Mouse (Mus musculus) C2C12 (cell line): ENCODE measurements around the gene Lnx1. TPM values are rescaled to one million over a fixed set of nuclear protein-coding genes. Genes with fewer than 3 reads are reported as not detected.

Source experiments
- H3K27me3 ChIP-seq: one replicate; pipeline ENCODE4 v1.6.1; 2011; ENCODE audit not compliant: control insufficient read depth, insufficient read depth, insufficient read length
- H3K36me3 ChIP-seq: one replicate; pipeline ENCODE4 v1.6.1; 2011; ENCODE audit not compliant: control insufficient read depth, insufficient read depth
- H3K4me3 ChIP-seq: one replicate; pipeline ENCODE4 v1.5.1; 2011; ENCODE audit warnings: mild to moderate bottlenecking, control low read depth; ENCODE audit not compliant: poor library complexity, insufficient read depth, severe bottlenecking
- H3K79me2 ChIP-seq: one replicate; pipeline ENCODE4 v1.6.1; 2011; ENCODE audit not compliant: control insufficient read depth, insufficient read depth
- H3K79me3 ChIP-seq: one replicate; pipeline ENCODE4 v1.6.1; 2011; ENCODE audit warnings: low read depth, control low read depth
- H3ac ChIP-seq: one replicate; pipeline ENCODE3; 2011; ENCODE audit warnings: low read depth; ENCODE audit not compliant: control insufficient read depth, insufficient read length
- CEBPB ChIP-seq: IDR thresholded peaks from one replicate; pipeline ENCODE4 v1.6.1; 2011; ENCODE audit warnings: low read depth, mild to moderate bottlenecking, control low read depth, moderate library complexity
- CTCF ChIP-seq: IDR thresholded peaks from one replicate; pipeline ENCODE4 v1.5.1; 2011; ENCODE audit not compliant: control insufficient read depth, insufficient read depth, insufficient read length
- FOSL1 ChIP-seq: IDR thresholded peaks from one replicate; pipeline ENCODE4 v1.8.0; 2011; ENCODE audit warnings: mild to moderate bottlenecking, low read length; ENCODE audit not compliant: poor library complexity, insufficient read depth, severe bottlenecking
- MAX ChIP-seq: IDR thresholded peaks from one replicate; pipeline ENCODE4 v1.6.1; 2011; ENCODE audit warnings: mild to moderate bottlenecking, control low read depth
- MYOD1 ChIP-seq: IDR thresholded peaks from one replicate; pipeline ENCODE4 v1.6.1; 2011; ENCODE audit warnings: low read depth; ENCODE audit not compliant: control insufficient read depth, insufficient read length
- MYOG ChIP-seq: IDR thresholded peaks from one replicate; pipeline ENCODE4 v1.6.1; 2011; ENCODE audit not compliant: control insufficient read depth, insufficient read length; ENCODE audit errors: extremely low read depth
- USF1 ChIP-seq: IDR thresholded peaks from one replicate; pipeline ENCODE4 v1.6.1; 2011; ENCODE audit warnings: low read depth, mild to moderate bottlenecking, control low read depth, moderate library complexity
- polyA plus RNA-seq: library from polyadenylated mRNA; unstranded; fragments of >200 nt; fragmentation: generic; extraction: Trizol; gene quantifications from one replicate; pipeline ENCODE4 v1.2.1, GENCODE M21; 2012; ENCODE audit warnings: missing spikeins

Lnx1 gene
- polyA plus RNA-seq, 1 experiment = 0.02 TPM

- Histone ChIP-seq H3ac (no peak overlapping the region), H3K79me3 (no peaks in the 10 kb centered on the region), H3K4me3 (no peak overlapping the region), H3K79me2 (no peaks in the 10 kb centered on the region), H3K36me3 (no peaks in the 10 kb centered on the region), H3K27me3 (no peaks in the 10 kb centered on the region)
- TF ChIP-seq MYOD1 (no peak), MAX (no peak)
Observed at GRCm38 (mm10) chr5:74672556-74672955, 30.2 kb downstream of the Lnx1 start.

GRCm38 (mm10) chr5:74670877-74671276, 31.8 kb downstream of the Lnx1 start:
- no peak overlapping the region for H3K4me3 ChIP-seq
- H3K27me3 ChIP-seq = no peaks in the 10 kb centered on the region
- no peaks in the 10 kb centered on the region for H3K36me3 ChIP-seq
- TF ChIP-seq MYOD1 (no peak), CTCF (no peak), MYOG (no peak), FOSL1 (no peak), MAX (no peak), USF1 (no peak), CEBPB (no peak)
- H3K79me3 ChIP-seq = no peaks in the 10 kb centered on the region
- H3K79me2 ChIP-seq = no peaks in the 10 kb centered on the region
- no peak overlapping the region for H3ac ChIP-seq

- no peaks in the 10 kb centered on the region for H3K27me3 ChIP-seq
- TF ChIP-seq FOSL1 = no peak
- no peak for TF ChIP-seq MAX
- TF ChIP-seq CEBPB = no peak
- no peak for TF ChIP-seq CTCF
- TF ChIP-seq MYOD1 = no peak
- TF ChIP-seq USF1 = no peak
- TF ChIP-seq MYOG = no peak
- no peaks in the 10 kb centered on the region for H3K36me3 ChIP-seq
- H3ac ChIP-seq = no peak overlapping the region
- no peaks in the 10 kb centered on the region for H3K79me2 ChIP-seq
- H3K4me3 ChIP-seq = no peak overlapping the region
- no peaks in the 10 kb centered on the region for H3K79me3 ChIP-seq
Observed at GRCm38 (mm10) chr5:74669925-74670324, 32.8 kb downstream of the Lnx1 start.

- Histone ChIP-seq H3K79me2 (no peaks in the 10 kb centered on the region), H3K27me3 (no peaks in the 10 kb centered on the region), H3K79me3 (no peaks in the 10 kb centered on the region), H3K36me3 (no peaks in the 10 kb centered on the region), H3ac (no peak overlapping the region), H3K4me3 (no peak overlapping the region)
- TF ChIP-seq MYOG = no peak
- TF ChIP-seq CEBPB = no peak
Observed at GRCm38 (mm10) chr5:74668956-74669355, 33.8 kb downstream of the Lnx1 start.

GRCm38 (mm10) chr5:74662618-74663017, 40.1 kb downstream of the Lnx1 start:
- TF ChIP-seq FOSL1 = no peak
- no peak for TF ChIP-seq CTCF
- TF ChIP-seq MYOG = no peak
- TF ChIP-seq CEBPB = no peak
- TF ChIP-seq USF1 = no peak
- no peak for TF ChIP-seq MAX
- no peak for TF ChIP-seq MYOD1
- H3K27me3 ChIP-seq = no peaks in the 10 kb centered on the region
- no peak overlapping the region for H3ac ChIP-seq
- no peaks in the 10 kb centered on the region for H3K79me2 ChIP-seq
- no peak overlapping the region for H3K4me3 ChIP-seq
- H3K79me3 ChIP-seq = no peaks in the 10 kb centered on the region
- H3K36me3 ChIP-seq = no peaks in the 10 kb centered on the region

GRCm38 (mm10) chr5:74661734-74662560, 40.8 kb downstream of the Lnx1 start:
- Histone ChIP-seq H3K36me3 (no peaks in the 10 kb centered on the region), H3K79me2 (no peaks in the 10 kb centered on the region), H3K79me3 (no peaks in the 10 kb centered on the region), H3K4me3 (no peak overlapping the region), H3ac (no peak overlapping the region), H3K27me3 (no peaks in the 10 kb centered on the region)
- TF ChIP-seq FOSL1 = no peak
- no peak for TF ChIP-seq MYOG
- TF ChIP-seq CEBPB = no peak
- no peak for TF ChIP-seq MYOD1
- TF ChIP-seq USF1 = no peak
- TF ChIP-seq MAX = no peak
- no peak for TF ChIP-seq CTCF
